Mouse (Mus musculus) frontal cortex, postnatal 36 days (tissue): ENCODE results near the gene Gnb1l.

Source experiments
- DNase-seq, 2 experiments: peaks; one replicate each; pipeline ENCODE4 v3.0.0; 2022; ENCODE audit warnings: low spot score in 2 of 2

Gene Gnb1l

GRCm38 (mm10) chr16:18586906-18587546, 88.5 kb downstream of the Gnb1l start:
- no peak for DNase-seq

- DNase-seq: no peak
These were observed 89.6 kb downstream of the Gnb1l start for GRCm38 (mm10) chr16:18587847-18588737.

- no peak for DNase-seq
These were observed 90.2 kb downstream of the Gnb1l start for GRCm38 (mm10) chr16:18588738-18589055.

- no peak for DNase-seq
These were observed 90.6 kb downstream of the Gnb1l start for GRCm38 (mm10) chr16:18589080-18589621.

- no peak for DNase-seq
These were observed 91.6 kb downstream of the Gnb1l start, which contains the start of gene Tbx1 for GRCm38 (mm10) chr16:18589804-18590790. TSS of gene Tbx1 (minus strand) at chr16:18590671.

GRCm38 (mm10) chr16:18591047-18592018, 92.8 kb downstream of the Gnb1l start:
- no peak for DNase-seq

- no peak for DNase-seq
These were observed 95.4 kb downstream of the Gnb1l start for GRCm38 (mm10) chr16:18593930-18594329.

- DNase-seq: no peak
These were observed 97.7 kb downstream of the Gnb1l start for GRCm38 (mm10) chr16:18596255-18596654.

GRCm38 (mm10) chr16:18598006-18598405, 99.5 kb downstream of the Gnb1l start:
- DNase-seq: no peak

- DNase-seq: no peak
These were observed 102.9 kb downstream of the Gnb1l start for GRCm38 (mm10) chr16:18601447-18601846.

- no peak for DNase-seq
These were observed 105.8 kb downstream of the Gnb1l start for GRCm38 (mm10) chr16:18604267-18604701.

GRCm38 (mm10) chr16:18605705-18606104, 107.2 kb downstream of the Gnb1l start:
- DNase-seq: no peak

GRCm38 (mm10) chr16:18608226-18608625, 109.7 kb downstream of the Gnb1l start:
- no peak for DNase-seq

- DNase-seq: no peak
These were observed 110.6 kb downstream of the Gnb1l start for GRCm38 (mm10) chr16:18609099-18609498.

- DNase-seq: no peak
These were observed 113.2 kb downstream of the Gnb1l start for GRCm38 (mm10) chr16:18611752-18612151.

- DNase-seq: no peak
These were observed 114.8 kb downstream of the Gnb1l start for GRCm38 (mm10) chr16:18613301-18613700.
